Mouse (Mus musculus) large intestine, adult 2 months (tissue): ENCODE results near the gene N4bp1. TPM values are rescaled to one million over a fixed set of nuclear protein-coding genes. Genes with fewer than 3 reads are reported as not detected.

Source experiments
- DNase-seq: peaks from one replicate; pipeline ENCODE4 v3.0.0-alpha.2; 2012; ENCODE audit warnings: low read depth, low spot score
- WGBS: fragments of 180-500 bp; shearing (Covaris S2); methylation state at CpG from one replicate; pipeline ENCODE4 v1.1.7; 2018; 5-methylcytosine and 5-hydroxymethylcytosine counted together
- polyA plus RNA-seq: library from polyadenylated mRNA; depleted of rRNA; stranded (reverse); fragments of >200 nt; gene quantifications from 2 replicates; pipeline ENCODE4 v1.2.3, GENCODE M21; 2012

N4bp1 gene
- polyA plus RNA-seq, 1 experiment: 9.8 TPM

- no peak for DNase-seq
- WGBS: 88% methylated on average over 8 of the region's 8 CpGs
Measured at GRCm38 (mm10) chr8:86834496-86835260, 50.4 kb downstream of the N4bp1 start.

- WGBS: 95% methylated on average over 1 of the region's 1 CpGs
- DNase-seq: no peak
Measured at GRCm38 (mm10) chr8:86833937-86834336, 51.1 kb downstream of the N4bp1 start.

DNA sequence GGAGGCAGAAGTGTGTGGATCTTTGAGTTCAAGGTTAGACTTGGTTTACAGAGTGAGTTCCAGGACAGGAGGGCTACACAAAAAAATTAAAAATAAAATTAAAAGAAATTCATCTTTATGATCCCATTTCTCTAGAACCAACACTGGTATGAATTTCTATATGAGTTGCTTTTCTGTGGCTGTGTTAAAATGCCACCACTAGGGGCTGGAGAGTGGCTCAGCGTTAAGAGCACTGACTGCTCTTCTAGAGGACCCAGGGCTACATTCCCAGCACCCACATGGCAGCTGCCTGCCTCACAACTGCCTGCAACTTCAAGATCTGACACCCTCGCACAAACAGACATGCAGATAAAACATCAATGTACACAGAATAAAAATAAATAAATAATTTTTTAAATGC is 56.1 kb downstream of the N4bp1 start:
- no peak for DNase-seq
- WGBS: 51% methylated on average over 2 of the region's 2 CpGs

DNA sequence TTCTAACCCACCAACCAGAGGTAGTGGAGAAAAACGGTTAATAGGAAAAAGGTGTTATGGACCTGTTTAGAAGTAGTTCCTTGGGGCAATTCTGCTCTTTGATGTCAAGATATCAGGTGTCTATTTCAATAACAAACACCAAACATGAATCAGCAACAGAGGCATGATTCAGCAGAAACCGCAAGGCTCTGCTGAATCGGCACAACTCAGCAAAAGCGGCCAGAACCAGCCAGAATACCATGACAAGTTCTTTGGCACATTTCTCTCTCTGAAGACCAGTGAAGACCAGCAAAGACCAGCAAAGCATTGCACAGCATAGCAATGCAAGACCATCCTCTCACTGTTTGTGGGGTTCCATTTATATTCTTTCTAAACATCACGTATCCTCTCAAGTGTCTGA is 57.9 kb downstream of the N4bp1 start:
- WGBS: 93% methylated on average over 5 of the region's 5 CpGs
- no peak for DNase-seq

DNA sequence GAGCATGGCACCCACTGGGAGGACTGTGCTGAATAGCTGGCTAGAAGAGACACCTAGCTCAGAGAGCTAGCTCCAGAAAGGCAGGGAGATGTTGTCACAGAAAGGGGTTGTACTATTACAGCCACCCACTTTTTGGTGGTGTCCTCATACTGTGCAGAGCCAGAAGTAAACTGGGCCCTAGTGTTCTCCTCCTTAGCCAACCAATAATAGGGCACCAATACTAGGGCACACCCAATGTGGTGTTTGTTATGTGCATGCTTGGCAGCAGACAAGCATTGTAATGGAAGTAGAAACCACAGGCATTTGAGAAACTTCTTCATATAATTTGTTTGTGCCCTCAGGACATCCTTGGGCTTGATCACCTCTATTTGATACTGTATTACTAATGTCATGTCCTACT is 58.5 kb downstream of the N4bp1 start:
- no peak for DNase-seq

DNA sequence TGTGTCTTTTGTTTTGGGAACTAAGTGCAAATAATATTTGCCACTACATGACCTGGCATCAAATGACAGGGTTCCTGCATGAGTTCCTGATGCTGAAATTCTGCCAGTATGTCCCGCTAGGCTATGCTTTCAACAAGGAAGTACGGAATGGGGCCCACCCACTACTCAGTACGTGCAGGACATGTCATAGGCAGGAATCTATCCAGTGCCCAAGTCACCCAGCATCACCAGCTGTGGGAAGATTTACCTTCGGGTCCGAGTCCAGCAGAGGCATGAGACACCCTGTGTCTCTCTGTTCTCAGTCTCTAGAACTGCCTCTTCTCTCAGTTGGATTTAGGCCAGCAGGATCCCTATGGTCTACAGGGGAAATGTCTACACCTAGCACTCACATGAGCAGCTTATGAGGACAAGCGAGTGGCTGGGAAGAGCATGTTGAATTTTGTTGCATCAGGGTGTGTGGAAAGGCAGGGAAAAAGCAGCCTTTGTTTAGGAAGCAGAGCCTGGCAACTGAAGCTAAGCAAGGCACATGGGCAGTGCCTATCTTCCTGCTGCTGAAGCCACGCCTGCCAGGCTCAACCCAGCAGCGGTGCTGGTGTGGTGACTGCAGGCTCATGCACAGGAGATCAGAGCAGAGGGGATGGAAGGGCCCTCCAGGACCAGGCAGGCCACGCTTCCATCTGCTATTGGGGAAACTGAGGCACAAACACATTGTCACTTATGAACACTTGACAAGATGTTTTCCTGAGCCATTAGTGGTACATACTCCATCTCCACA is 59.2 kb downstream of the N4bp1 start:
- DNase-seq: no peak
- WGBS: 61% methylated on average over 9 of the region's 9 CpGs

- DNase-seq: no peak
- WGBS: 72% methylated on average over 4 of the region's 4 CpGs
Measured at GRCm38 (mm10) chr8:86824735-86825134, 60.3 kb downstream of the N4bp1 start.

DNA sequence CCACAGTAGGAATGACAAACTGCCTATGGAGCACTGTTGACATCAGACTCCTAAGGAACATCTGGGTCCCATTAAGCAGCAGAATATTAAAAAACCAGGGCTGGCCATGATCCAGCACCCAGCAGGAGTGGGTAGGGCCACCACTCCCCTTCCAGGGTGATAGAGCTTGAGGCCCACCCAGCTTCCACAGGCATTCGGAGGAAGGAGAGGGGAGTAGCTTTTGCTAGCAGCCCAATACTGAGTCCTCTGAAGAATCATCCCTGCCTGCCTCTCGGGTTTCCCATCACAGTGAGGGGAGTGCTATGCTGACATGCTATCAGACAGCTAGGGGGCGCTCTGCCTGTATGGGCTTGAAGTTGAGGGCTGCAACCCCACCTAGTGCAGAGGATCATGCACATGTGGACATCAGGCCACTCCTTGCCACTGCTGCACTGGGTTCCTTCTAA is 64.3 kb downstream of the N4bp1 start:
- WGBS: 9% methylated on average over 3 of the region's 3 CpGs

DNA sequence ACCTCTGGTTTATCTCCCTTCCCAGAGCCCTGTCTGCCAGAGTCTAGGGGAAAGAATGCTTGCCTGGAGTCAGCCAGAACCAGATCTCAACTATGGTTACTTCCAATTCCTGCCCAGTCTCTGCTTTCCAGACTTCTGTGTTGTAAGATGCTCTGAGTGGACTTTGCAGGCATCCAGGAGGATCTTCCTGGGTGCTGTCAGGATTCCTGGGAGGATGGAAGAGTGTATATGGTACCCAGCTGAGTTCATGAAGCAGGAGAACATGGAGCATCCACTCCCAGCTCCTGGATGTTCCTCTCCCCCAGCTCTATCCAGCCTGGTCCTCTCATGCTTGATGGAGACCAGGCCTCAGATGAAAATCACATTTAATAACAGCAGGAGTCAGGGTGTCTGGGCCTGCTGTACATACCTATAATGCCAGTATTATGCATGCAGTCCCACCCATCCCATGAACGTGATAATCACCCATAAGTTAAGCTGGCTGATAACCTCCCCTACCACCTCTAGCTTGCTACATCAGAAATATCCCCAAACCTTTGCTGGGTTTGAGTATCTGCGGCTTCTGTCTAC is 64.8 kb downstream of the N4bp1 start:
- 62% methylated on average over 2 of the region's 2 CpGs for WGBS
- DNase-seq: no peak

More for the DNA sequence above, 64.3 kb downstream of the N4bp1 start:
- peak; percentile 6 for DNase-seq

- WGBS: 40% methylated on average over 6 of the region's 6 CpGs
- no peak for DNase-seq
Measured at GRCm38 (mm10) chr8:86819426-86819825, 65.6 kb downstream of the N4bp1 start.

- no peak for DNase-seq
- 69% methylated on average over 15 of the region's 15 CpGs for WGBS
Measured at GRCm38 (mm10) chr8:86808990-86809960, 75.8 kb downstream of the N4bp1 start.

GRCm38 (mm10) chr8:86808239-86808638 is 76.8 kb downstream of the N4bp1 start:
- WGBS: 45% methylated on average over 5 of the region's 5 CpGs

GRCm38 (mm10) chr8:86801988-86802387 is 83.1 kb downstream of the N4bp1 start:
- WGBS: 58% methylated on average over 6 of the region's 6 CpGs
- no peak for DNase-seq

More at GRCm38 (mm10) chr8:86808239-86808638, 76.8 kb downstream of the N4bp1 start:
- DNase-seq: no peak

DNA sequence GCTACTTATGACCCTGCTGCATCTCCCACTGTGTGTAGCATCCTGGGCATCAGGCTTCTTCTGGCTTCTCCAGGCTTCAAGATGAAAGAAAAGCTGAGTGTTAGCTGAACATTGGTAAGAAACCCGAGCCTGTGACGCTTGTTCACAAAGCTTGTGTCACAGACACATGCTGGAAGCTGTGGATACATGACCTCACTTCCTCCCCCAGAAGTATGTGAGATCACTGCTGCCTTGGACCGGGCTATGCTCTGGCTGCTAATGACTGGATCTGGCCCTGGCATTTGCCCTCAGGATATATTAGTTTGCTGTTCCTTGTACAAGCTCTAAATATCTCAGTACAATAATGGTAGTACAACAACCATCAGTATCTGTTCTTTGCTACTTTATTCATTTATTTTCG is 84.1 kb downstream of the N4bp1 start:
- no peak for DNase-seq
- 55% methylated on average over 4 of the region's 4 CpGs for WGBS

GRCm38 (mm10) chr8:86798141-86798540 is 86.9 kb downstream of the N4bp1 start:
- DNase-seq: no peak
- 87% methylated on average over 6 of the region's 6 CpGs for WGBS

- 82% methylated on average over 2 of the region's 2 CpGs for WGBS
- DNase-seq: no peak
Measured at GRCm38 (mm10) chr8:86797705-86798104, 87.4 kb downstream of the N4bp1 start.

DNA sequence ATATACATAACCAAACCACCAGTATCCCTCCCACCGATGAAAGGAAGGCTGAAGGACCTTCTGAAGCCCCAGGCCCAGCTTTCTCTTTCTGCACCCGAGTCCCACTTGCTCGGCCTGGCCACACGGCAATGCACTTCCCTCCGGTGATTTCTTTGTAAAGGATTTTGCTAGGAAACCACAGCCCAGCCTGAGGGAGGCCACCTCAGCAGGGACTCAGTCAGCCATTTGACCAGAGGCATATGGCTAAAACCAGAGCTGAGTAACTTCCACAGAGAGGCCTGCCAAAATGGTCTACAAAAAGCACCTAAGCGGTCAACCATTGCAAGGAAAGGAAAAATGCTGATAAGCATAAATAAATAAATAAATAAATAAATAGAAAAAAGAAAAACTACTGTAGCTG is 90.3 kb downstream of the N4bp1 start:
- no peak for DNase-seq
- WGBS: 72% methylated on average over 6 of the region's 6 CpGs

- 55% methylated on average over 6 of the region's 6 CpGs for WGBS
- no peak for DNase-seq
Measured at GRCm38 (mm10) chr8:86791542-86791941, 93.5 kb downstream of the N4bp1 start.

- no peak for DNase-seq
- 48% methylated on average over 1 of the region's 1 CpGs for WGBS
Measured at GRCm38 (mm10) chr8:86789576-86789975, 95.5 kb downstream of the N4bp1 start.
